Mouse (Mus musculus) spleen, embryonic (tissue): ENCODE results near the gene Foxa1.

Source experiments
- CTCF ChIA-PET: fragments of 350-600 bp; sonication (Branson Sonifier 250); formaldehyde crosslinking; loops from one replicate; lab custom pipeline; 2022; lab: Charles Lee

The Foxa1 gene

GRCm38 (mm10) chr12:57546415-57547201, at the start of gene Foxa1:
Gene Foxa1 (minus strand): TSS chr12:57546916.
- CTCF ChIA-PET, result interaction anchor here (0.6 kb wide), 1 partner anchor 70 kb away, joined by 4 read pairs; no protein-coding TSS in a partner anchor

DNA sequence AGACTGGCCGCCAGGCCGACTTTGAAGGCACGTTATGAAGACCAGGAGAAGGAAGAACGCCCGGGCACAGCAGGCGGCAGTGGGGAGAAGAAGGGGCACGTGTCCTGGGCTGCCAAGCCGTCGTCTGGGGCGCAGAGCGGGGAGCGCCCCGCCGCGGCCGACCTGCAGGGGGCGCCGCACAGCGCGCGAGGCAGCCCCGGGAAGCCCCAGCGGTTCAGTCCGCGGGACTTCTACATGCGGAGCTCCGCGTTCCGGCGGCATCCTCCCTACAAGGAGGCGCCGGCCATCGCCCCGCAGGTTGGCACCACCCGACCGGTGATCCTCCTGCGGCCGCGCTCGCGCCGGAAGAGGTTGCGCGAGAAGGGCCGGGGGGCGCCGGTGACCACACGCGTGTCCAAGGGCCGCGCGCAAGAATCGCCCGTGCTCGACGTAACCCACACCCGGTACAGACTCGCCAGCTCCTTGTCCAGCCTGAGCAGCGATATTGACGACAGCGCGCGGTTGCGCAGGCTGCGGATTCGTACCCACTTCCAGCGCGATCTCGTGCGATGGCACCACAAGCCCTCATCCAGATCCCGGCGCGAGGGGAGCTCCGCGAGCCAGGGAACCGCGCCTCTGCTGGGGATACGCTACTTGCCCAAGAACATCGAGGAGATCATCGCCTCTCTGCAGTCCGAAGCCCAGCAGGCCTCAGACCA, 29.4 kb upstream of the Foxa1 start:
- CTCF ChIA-PET, result no interaction called here

GRCm38 (mm10) chr12:57572415-57572814, 25.7 kb upstream of the Foxa1 start:
- CTCF ChIA-PET, result no interaction called here

DNA sequence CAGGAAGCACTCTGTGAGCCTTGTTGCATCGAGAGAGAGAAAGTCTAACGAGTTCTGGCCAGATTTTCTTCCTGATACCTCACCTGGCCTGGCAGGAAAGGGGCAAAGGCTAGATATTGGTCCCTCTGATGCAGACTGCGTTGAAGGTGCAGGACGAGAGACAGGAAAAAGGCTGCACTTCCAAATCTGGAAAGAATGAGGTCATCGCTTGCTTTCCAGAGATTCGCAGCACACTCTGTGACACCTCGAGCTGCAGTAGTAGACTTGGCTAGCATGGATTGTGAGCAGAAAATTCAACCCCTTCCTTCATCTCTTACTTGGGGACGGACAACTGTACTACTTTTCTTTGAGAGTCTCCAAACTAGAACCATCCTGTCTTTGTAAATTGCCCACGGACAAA, 25.1 kb upstream of the Foxa1 start:
- CTCF ChIA-PET, result no interaction called here

DNA sequence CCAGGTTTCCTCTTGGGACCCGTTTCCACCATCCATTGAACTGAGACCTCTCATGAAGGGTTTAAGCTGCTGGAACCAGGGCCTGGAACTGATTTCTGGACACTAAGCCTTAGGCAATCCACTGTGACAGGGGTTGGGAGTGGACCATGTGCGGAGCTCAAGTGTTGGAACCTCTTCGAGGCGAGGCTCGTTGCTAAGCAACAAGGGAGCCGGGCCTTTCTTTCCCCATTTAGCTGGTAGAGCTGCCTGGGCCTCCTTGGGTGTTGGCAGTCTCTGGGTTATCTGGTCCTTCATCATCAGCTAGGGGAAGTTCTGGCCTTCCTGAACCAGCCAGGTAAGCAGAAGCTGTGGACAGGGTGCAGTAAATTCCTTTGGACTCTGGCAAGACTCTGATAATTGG, 17.2 kb upstream of the Foxa1 start, which contains the start of gene Ttc6:
TSS of gene Ttc6 (plus strand) at position 205 of the 400 bp plus-strand sequence.
- CTCF ChIA-PET, result no interaction called here

DNA sequence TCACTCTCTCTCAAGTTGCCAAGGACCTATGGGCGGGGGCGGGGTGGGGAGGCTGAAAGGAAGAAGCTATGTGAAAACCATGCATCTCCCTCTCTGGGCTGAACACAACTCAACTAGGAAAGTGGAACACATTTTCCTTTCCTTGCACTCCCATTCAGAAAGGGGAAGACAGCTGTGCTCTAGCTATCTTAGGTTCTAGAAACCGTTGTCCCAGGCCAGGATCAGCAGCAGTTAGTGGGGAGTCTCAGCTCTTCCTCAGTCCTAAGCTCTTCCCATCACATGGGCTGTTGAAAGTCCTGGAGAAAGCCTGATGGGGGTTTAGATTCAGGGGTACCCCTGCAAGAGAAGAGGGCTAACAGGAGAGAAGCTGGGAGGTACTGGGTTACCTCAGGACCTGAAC, 7.4 kb upstream of the Foxa1 start:
- CTCF ChIA-PET, result no interaction called here

DNA sequence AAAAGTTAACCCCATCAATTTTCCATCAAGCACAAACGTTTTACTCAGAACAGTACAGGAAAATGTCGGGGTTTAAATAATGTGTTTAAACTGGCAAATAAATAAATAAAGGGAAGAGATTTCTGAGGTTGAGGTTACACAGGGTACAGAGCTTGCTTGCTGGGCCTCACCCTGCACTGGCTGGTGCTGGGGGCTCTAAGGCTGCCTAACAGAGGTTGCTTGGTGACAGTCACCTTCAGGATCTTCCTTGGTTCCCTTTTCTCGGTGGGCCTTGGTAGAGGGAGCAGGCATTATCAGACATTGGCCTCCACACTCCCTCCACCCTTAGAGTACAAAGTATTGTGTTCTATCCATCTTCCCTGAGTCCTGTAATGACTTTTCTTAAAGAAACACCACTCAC, 5.6 kb upstream of the Foxa1 start:
- CTCF ChIA-PET, result no interaction called here

DNA sequence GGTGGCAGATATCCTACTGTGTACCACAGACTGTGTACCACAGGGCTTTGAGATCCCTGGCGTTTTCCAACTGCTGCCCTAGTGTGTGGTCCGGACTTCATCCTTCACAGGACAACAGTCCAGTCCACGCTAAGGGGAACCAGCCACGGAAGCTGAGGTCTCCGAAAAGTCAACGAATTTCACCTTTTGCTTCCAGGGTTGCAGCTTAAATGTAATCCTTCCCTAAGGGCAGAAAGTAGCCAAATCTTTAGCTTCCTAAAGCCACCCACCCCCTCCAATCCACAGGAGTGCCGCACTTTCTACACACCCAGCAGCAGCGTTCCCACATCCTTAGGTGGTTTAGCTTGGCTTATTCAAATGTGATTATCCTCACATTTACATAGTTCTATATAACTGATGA, 4.2 kb upstream of the Foxa1 start:
- CTCF ChIA-PET, result no interaction called here

DNA sequence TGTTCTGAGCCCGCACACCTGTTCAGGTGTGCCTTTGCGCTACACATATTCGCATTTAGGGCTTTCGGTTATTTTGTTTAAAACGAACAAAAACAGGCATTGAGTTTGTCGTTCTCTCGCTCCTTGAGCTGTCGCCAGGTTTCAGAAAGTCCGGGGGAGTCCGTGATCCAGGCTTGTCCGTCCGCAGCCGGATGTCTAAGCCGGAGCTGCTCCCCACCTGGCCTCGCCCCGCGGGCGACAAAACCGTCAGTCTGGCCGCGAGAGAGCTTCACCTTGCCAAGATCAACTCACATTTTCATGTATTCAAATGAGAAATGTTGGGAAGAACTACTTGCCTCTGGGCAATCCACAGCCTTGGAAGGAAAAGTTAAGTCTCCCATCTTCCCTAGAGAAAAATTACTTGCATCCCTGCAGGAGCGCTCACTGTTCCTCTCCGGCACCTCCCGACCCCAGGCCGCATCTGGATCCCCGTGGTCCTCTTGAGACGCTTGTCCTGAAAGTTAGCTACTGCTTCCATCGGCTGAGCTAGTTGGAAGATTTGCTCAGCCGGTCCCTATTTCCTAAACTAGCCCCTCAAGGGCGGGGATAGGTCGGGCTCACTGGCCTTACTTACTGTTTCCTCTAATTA, 3.6 kb upstream of the Foxa1 start:
- CTCF ChIA-PET, result no interaction called here

GRCm38 (mm10) chr12:57549667-57550160, 3.0 kb upstream of the Foxa1 start:
- CTCF ChIA-PET, result no interaction called here

DNA sequence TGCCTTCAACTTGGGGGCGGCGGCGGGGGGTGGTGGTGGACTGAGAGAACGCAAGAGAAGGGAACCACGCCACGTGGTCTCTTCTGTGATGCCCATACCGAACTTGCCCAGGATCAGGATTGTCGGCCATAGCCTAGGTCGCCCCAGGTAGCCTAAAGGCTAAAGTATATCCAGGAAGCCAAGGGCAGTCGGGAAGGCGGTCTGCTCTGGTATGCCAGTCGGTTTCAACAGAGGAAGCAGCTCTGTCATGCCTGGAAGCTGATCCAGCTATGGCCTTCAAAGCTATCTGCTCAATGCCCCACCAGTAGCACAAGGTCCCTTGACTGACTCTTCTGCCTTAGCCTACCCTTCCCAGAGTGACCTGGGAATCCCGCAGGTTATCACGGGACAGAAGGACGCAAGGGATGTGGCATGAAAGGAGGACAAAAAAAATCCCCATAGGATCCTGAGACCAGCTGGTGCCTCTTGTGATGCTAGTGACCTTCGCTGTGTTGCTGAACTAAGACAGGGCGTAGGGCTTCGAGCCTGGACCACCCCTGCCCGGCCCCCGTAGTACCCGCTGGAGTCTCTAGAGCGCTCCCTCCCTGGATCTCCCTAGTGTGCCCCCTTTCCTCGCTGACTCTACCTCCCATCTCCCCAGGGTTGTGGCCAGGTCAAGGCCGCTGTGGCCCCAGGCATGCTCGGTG, 2.4 kb upstream of the Foxa1 start:
- CTCF ChIA-PET, result no interaction called here

DNA sequence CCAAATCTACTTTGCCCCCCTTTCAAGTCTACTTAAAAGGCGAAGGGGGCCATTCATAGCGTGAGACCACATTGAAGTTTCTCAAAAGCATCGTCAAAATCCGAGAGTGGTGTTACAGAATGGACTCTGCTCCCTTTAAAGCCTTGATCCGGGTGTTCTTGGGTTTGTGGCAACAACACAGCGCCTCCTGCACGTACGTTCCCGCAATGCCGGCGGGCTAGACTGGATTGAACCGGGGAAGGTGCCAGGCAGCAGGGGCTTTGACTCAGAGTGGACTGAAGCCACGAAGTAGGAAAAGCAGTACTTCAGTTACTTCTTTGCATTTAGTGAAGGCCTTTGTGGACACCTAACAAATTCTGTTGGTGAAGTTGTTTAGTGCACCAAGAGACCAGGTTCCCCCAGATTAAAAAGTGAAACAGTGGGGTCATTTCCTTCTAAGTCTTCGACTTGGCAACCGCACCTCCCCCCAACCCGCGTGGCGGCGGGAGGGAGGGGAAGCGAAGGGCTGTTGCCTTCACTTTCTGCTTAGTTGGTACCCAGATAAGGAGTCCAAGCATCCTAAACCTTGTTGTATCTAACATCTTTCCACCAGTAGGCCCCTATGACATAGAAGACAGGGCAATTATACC, 1.8 kb upstream of the Foxa1 start:
- CTCF ChIA-PET, result no interaction called here

DNA sequence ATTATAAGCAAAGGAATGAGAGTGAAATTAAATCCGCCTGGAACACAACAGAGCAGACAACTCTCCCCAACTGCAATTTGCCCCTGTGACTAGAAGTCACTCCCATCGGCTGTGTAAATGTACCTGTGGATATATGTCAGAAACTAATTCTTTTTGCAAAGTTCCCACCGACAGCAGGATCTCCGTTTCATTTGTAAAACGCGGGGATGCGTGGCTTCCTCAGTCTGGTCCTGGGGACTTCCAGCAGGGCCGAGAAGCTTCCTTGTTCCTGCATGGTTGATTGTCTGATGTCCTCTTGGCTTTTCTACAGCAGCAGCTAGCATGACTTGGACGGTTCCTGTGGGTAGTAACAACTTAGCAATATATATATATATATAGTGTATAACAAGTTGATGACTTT, 1.2 kb upstream of the Foxa1 start:
- CTCF ChIA-PET, result no interaction called here

DNA sequence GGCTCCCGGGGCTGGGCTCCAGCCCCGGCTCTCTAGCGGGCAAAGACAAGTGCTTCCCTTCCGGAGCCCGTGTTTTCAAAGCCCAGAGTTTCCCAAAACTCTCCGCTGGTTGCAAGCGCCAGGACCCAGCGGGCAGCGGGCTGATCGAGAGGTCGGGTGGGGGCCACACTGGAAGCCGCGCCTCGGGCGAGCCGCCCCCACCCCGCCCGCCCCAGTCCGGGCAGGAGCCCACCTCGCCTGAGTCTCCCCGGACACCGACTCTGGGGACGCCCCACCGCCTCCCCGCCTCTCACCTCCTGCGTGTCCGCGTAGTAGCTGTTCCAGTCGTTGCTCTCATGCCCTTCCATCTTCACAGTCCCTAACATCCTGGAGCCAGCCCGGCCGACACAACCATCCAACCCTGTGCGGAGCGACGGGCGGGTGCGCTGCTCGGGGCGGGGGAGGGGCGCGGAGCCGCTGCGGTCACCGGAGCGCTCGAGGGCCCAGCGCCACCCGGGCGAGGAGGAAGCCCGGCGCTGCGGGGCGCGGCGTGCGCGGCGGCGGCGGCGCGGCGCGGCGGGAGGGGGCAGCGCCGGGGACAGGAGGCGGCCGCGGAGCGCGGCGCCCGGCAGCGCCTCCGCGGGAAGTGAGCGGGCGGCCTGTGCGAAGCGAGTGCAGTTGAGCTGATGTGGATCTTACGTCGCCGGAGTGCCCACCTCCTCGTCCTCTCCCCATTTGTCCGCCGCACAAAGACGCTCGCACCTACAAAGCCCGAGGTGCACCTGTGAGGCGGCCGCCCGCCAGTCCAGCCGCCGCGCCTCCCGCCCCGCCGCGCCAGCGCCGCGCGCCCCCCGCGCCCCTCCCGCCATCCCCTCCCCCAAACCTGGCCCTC, 1.1 kb downstream of the Foxa1 start:
- CTCF ChIA-PET, result no interaction called here

DNA sequence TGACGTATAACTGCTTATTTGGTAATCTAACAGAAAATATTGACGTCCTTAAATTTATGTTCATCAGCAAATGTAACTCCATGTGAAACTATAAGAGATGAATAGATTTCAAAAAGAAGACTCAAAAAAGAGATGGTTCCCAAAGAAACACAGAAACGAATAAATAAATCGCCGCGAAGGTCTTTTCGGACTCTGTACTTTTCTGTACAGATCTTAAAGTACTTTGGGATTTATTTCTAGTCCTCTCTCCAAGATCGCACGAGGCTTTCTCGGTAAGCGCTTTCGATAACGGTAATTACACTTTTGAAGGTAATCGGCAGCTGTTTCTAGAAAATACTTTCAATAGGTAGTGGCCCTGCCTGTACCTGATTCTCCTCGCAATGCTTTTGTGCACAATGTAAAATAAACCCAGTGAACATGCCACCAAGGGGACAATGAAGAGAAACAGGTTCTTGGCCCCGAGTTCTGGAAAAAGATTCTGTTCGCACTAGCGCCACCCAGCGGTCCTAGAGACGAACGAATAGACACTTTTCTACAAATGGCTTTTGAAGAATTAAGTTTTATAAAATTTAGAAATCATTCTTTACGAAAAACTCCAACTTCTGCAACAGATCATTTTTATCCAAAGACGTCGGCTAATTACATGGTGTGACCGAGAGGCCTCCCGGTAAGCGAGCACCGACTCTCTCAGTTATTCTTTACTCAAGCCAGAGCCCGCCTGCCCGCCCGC, 1.9 kb downstream of the Foxa1 start:
- CTCF ChIA-PET, result no interaction called here

GRCm38 (mm10) chr12:57543627-57543991, 3.1 kb downstream of the Foxa1 start:
- CTCF ChIA-PET, result no interaction called here

DNA sequence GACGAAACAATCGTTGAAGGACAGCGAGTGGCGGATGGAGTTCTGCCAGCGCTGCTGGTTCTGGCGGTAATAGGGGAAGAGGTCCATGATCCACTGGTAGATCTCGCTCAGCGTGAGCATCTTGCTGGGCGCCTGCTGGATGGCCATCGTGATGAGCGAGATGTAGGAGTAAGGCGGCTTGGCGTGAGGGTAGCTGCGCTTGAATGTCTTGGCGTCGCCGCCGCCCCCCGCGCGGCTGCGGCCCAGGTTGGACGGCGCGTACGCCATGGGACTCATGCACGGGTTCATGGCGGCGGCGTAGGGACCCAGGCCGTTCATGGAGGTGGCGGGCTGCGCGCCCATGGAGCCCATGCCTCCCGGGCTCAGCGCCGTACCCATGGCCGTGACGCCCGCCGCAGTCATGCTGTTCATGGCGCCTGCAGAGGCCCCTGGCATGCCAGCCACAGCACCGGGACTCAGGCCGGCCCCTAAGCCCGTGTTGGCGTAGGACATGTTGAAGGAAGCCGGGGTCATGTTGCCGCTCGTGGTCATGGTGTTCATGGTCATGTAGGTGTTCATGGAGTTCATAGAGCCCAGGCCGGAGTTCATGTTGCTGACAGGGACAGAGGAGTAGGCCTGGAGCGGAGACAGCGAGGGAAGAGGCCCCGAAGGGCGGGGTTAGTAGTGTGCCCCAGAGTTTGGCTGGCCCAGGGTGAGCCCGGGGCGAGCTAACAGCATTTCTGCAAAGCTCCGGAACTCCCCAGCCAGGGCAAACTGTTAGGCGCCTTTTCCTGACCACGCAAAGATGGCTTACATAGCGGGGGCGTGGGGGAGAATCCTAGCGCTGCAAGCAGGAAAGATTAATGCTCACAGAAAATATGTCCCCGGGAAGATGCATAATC, 3.7 kb downstream of the Foxa1 start:
- CTCF ChIA-PET, result no interaction called here

DNA sequence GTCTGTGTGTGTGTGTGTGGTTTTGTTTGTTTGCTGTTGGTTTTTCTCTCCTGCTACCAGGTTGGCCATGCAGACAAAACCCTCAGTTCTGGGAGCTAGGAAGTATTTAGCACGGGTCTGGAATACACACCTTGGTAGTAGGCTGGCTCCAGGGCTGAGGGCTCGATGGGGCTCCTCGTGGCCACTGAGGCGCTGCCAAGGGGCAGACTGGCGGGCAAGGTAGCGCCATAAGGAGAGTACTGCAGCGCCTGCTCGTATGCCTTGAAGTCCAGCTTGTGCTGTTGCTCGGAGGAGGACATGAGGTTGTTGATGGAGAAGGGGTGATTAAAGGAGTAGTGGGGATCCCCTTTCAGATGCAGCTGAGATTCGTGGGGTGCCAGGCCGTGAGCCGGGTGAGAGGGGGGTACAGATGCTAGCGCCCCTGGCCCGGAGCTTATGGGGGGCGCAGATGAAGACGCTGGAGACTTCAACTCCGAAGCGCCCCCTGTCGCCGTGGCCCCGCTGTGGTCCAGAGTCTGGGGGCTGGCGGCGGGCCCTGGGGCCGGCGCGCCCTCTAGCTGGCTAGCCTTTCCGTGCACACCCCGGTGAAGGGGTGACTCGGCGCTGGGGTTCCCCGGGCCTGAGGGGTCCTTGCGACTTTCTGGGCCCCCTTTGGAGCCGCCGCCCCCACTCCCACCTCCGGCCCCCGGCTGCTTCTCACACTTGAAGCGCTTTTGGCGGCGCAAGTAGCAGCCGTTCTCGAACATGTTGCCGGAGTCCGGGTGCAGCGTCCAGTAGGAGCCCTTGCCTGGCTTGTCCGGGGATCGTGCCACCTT, 4.6 kb downstream of the Foxa1 start:
- CTCF ChIA-PET, result no interaction called here
